Mouse (Mus musculus): ENCODE results near the gene Nipsnap2.
A peak's percentile ranks its signal among the peaks of the same experiment; 100 is the strongest.
"Not testable (repeated sequence)": the region's sequence is repeated elsewhere in the genome, so short reads cannot be mapped to it uniquely, and the experiment has no call there.

The Nipsnap2 gene

GRCm38 (mm10) chr5:129724834-129725773, at the start of gene Nipsnap2:
TSS of gene Nipsnap2 (plus strand) at chr5:129725063.
- DNase-seq (ENCODE audit: low spot score in 2 of 2): peak; percentile 84 to 91

GRCm38 (mm10) chr5:129685141-129685540, 39.7 kb upstream of the Nipsnap2 start:
- DNase-seq (ENCODE audit: low spot score in 2 of 2): not testable (repeated sequence)

- no peak for DNase-seq (ENCODE audit: low spot score in 2 of 2)
These were observed 37.2 kb upstream of the Nipsnap2 start for GRCm38 (mm10) chr5:129687621-129688020.

- DNase-seq (ENCODE audit: low spot score in 2 of 2): no peak
These were observed 34.3 kb upstream of the Nipsnap2 start for GRCm38 (mm10) chr5:129690528-129690927.

GRCm38 (mm10) chr5:129700506-129700905, 24.4 kb upstream of the Nipsnap2 start:
- DNase-seq (ENCODE audit: low spot score in 2 of 2): no peak

GRCm38 (mm10) chr5:129701706-129702105, 23.2 kb upstream of the Nipsnap2 start:
- DNase-seq (ENCODE audit: low spot score in 2 of 2): no peak

GRCm38 (mm10) chr5:129703368-129703767, 21.5 kb upstream of the Nipsnap2 start:
- DNase-seq (ENCODE audit: low spot score in 2 of 2): no peak

GRCm38 (mm10) chr5:129708412-129708811, 16.5 kb upstream of the Nipsnap2 start, which contains the start of gene Sept14:
TSS of gene Sept14 (minus strand) at chr5:129708512.
- no peak for DNase-seq (ENCODE audit: low spot score in 2 of 2)

GRCm38 (mm10) chr5:129715326-129715861, 9.5 kb upstream of the Nipsnap2 start, which contains the start of gene Mrps17:
TSS of gene Mrps17 (plus strand) at chr5:129715497.
- DNase-seq (ENCODE audit: low spot score in 2 of 2): peak; percentile 86 to 87

GRCm38 (mm10) chr5:129717016-129717415, 7.8 kb upstream of the Nipsnap2 start:
- no peak for DNase-seq (ENCODE audit: low spot score in 2 of 2)

GRCm38 (mm10) chr5:129720176-129720575, 4.7 kb upstream of the Nipsnap2 start:
- no peak for DNase-seq (ENCODE audit: low spot score in 2 of 2)

GRCm38 (mm10) chr5:129724268-129724667, 595 bp upstream of the Nipsnap2 start:
- DNase-seq (ENCODE audit: low spot score in 2 of 2): no peak

- DNase-seq (ENCODE audit: low spot score in 2 of 2): peak in 1 of 2 experiments; percentile 13
These were observed 1.0 kb downstream of the Nipsnap2 start for GRCm38 (mm10) chr5:129725774-129726392.

- DNase-seq (ENCODE audit: low spot score in 2 of 2): no peak
These were observed 1.9 kb downstream of the Nipsnap2 start for GRCm38 (mm10) chr5:129726784-129727183.

GRCm38 (mm10) chr5:129729286-129729685, 4.4 kb downstream of the Nipsnap2 start:
- DNase-seq (ENCODE audit: low spot score in 2 of 2): no peak

- no peak for DNase-seq (ENCODE audit: low spot score in 2 of 2)
These were observed 5.5 kb downstream of the Nipsnap2 start for GRCm38 (mm10) chr5:129730344-129730743.

- DNase-seq (ENCODE audit: low spot score in 2 of 2): no peak
These were observed 6.2 kb downstream of the Nipsnap2 start for GRCm38 (mm10) chr5:129731021-129731420.

GRCm38 (mm10) chr5:129740976-129741375, 16.1 kb downstream of the Nipsnap2 start:
- peak in 1 of 2 experiments; percentile 15 for DNase-seq (ENCODE audit: low spot score in 2 of 2)

GRCm38 (mm10) chr5:129742903-129743488, 18.1 kb downstream of the Nipsnap2 start:
- DNase-seq (ENCODE audit: low spot score in 2 of 2): no peak

- no peak for DNase-seq (ENCODE audit: low spot score in 2 of 2)
These were observed 19.2 kb downstream of the Nipsnap2 start for GRCm38 (mm10) chr5:129744050-129744449.

- DNase-seq (ENCODE audit: low spot score in 2 of 2): no peak
These were observed 32.0 kb downstream of the Nipsnap2 start for GRCm38 (mm10) chr5:129756886-129757285.

GRCm38 (mm10) chr5:129759929-129760480, 35.1 kb downstream of the Nipsnap2 start:
- no peak for DNase-seq (ENCODE audit: low spot score in 2 of 2)
